Mouse (Mus musculus): ENCODE measurements around the gene Taar9. TPM values are rescaled to one million over a fixed set of nuclear protein-coding genes. Genes with fewer than 3 reads are reported as not detected.
"Not testable (repeated sequence)": the region's sequence is repeated elsewhere in the genome, so short reads cannot be mapped to it uniquely, and the experiment has no call there.

Gene Taar9
- polyA plus RNA-seq, 1 experiment from 2014 or later = not detected

DNA sequence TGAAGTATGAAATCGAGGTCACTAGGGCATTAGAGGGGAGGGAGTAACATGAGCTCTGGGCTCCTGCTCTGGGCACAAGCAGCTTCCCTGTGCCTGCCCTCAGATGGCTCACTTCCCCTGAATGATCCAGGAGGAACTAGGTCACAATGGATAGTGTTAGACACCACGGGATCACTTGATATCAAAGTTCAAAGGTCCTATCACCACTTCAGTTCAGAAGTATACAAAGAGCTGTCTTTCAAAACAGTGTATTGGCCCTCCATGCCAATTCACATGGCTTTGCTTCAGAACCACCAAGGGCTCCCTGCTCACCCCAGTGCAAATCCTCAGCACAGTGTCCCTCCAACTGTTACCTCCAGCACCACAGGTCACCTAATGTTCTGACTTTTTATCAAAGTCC is 34.6 kb downstream of the Taar9 start:
- not testable (repeated sequence) for H3K36me3 ChIP-seq; H3K9ac ChIP-seq; H3K9me3 ChIP-seq; H3K4me3 ChIP-seq; H3K4me2 ChIP-seq (replicated peaks); ATAC-seq (ENCODE audit: insufficient number of reproducible peaks, insufficient read depth, low FRiP score, low TSS enrichment); H3K4me1 ChIP-seq; H3K27ac ChIP-seq; H3K27me3 ChIP-seq
- WGBS = 20% methylated on average over 2 of the region's 2 CpGs

DNA sequence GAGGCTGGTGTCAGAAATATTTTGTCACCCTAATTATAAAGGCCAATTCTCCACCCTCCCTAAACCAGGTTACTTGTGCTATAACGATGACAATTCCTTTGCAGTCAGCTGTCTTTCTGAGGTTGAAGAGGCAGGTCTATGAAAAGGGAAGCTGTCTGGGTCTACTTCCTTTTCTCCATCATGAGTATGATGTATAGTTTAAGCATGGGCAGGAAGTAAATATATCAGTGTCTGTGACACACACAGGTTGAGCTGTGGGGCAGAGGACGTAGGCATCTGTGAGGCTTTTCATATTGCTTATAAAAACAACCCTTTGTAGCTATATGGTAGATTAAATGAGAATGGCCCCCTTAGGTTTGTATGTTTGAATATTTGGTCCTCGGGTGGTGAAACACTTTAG is 50.3 kb downstream of the Taar9 start:
- no peak overlapping the region for H3K4me3 ChIP-seq
- H3K9ac ChIP-seq = no peak overlapping the region
- no peaks in the 10 kb centered on the region for H3K4me1 ChIP-seq
- no peaks in the 10 kb centered on the region for H3K9me3 ChIP-seq
- no peaks in the 10 kb centered on the region for H3K27me3 ChIP-seq
- no peaks in the 10 kb centered on the region for H3K36me3 ChIP-seq
- ATAC-seq (ENCODE audit: insufficient number of reproducible peaks, insufficient read depth, low FRiP score, low TSS enrichment) = no peak
- no peak overlapping the region for H3K27ac ChIP-seq
- H3K4me2 ChIP-seq (replicated peaks) = no peak overlapping the region
- 85% methylated on average over 3 of the region's 3 CpGs for WGBS

Other genes starting within 250 kb of the Taar9 start
- gene Vnn1, start 214.8 kb downstream of the Taar9 start, polyA plus RNA-seq (2016; fragmentation: Nextera tagmentation; extraction: Ambion mirVana) = 1.4 and 1.8 TPM in 2 replicates
- gene Taar1, start 189.2 kb downstream of the Taar9 start, polyA plus RNA-seq (2016; fragmentation: Nextera tagmentation; extraction: Ambion mirVana) = not detected in 2 replicates
- gene Taar2, start 171.0 kb downstream of the Taar9 start, polyA plus RNA-seq (2016; fragmentation: Nextera tagmentation; extraction: Ambion mirVana) = not detected in 2 replicates
- not detected in 2 replicates for gene Taar3, start 160.0 kb downstream of the Taar9 start, polyA plus RNA-seq (2016; fragmentation: Nextera tagmentation; extraction: Ambion mirVana)
- gene Taar4, start 149.0 kb downstream of the Taar9 start, polyA plus RNA-seq (2016; fragmentation: Nextera tagmentation; extraction: Ambion mirVana) = not detected in 2 replicates
- gene Taar5, start 138.8 kb downstream of the Taar9 start, polyA plus RNA-seq (2016; fragmentation: Nextera tagmentation; extraction: Ambion mirVana) = not detected in 2 replicates
- gene Taar6, start 123.9 kb downstream of the Taar9 start, polyA plus RNA-seq (2016; fragmentation: Nextera tagmentation; extraction: Ambion mirVana) = not detected in 2 replicates
- not detected in 2 replicates for gene Taar7a, start 116.1 kb downstream of the Taar9 start, polyA plus RNA-seq (2016; fragmentation: Nextera tagmentation; extraction: Ambion mirVana)
- gene Taar7b, start 109.6 kb downstream of the Taar9 start, polyA plus RNA-seq (2016; fragmentation: Nextera tagmentation; extraction: Ambion mirVana) = not detected in 2 replicates
- not detected in 2 replicates for gene Taar7d, start 82.3 kb downstream of the Taar9 start, polyA plus RNA-seq (2016; fragmentation: Nextera tagmentation; extraction: Ambion mirVana)
- not detected in 2 replicates for gene Taar7e, start 71.9 kb downstream of the Taar9 start, polyA plus RNA-seq (2016; fragmentation: Nextera tagmentation; extraction: Ambion mirVana)
- not detected in 2 replicates for gene Taar7f, start 60.0 kb downstream of the Taar9 start, polyA plus RNA-seq (2016; fragmentation: Nextera tagmentation; extraction: Ambion mirVana)
- not detected in 2 replicates for gene Taar8a, start 33.0 kb downstream of the Taar9 start, polyA plus RNA-seq (2016; fragmentation: Nextera tagmentation; extraction: Ambion mirVana)
- not detected in 2 replicates for gene Taar8b, start 17.2 kb downstream of the Taar9 start, polyA plus RNA-seq (2016; fragmentation: Nextera tagmentation; extraction: Ambion mirVana)
- gene Taar8c, start 7.6 kb downstream of the Taar9 start, polyA plus RNA-seq (2016; fragmentation: Nextera tagmentation; extraction: Ambion mirVana) = not detected in 2 replicates
- 71.3 and 74.3 TPM in 2 replicates for gene Stx7, start 39.8 kb upstream of the Taar9 start, polyA plus RNA-seq (2016; fragmentation: Nextera tagmentation; extraction: Ambion mirVana)
- 23.4 and 24.0 TPM in 2 replicates for gene Moxd1, start 114.0 kb upstream of the Taar9 start, polyA plus RNA-seq (2016; fragmentation: Nextera tagmentation; extraction: Ambion mirVana)